Mouse (Mus musculus): ENCODE results near the gene Phlpp2. TPM values are rescaled to one million over a fixed set of nuclear protein-coding genes. Genes with fewer than 3 reads are reported as not detected.

Phlpp2 gene
- polyA plus RNA-seq, 1 experiment: 2.7 TPM

- H3K36me3 ChIP-seq (ENCODE audit: control insufficient read depth, insufficient read depth, low read length): no peaks in the 10 kb centered on the region
- WGBS: 96% methylated on average over 3 of the region's 3 CpGs
- TF ChIP-seq CTCF (IDR thresholded peaks at IDR 0.05; ENCODE audit: borderline replicate concordance, control insufficient read depth, extremely low read depth, insufficient read depth, low read length, poor library complexity): no peak
- no peak for TF ChIP-seq POLR2A (IDR thresholded peaks at IDR 0.05; ENCODE audit: control insufficient read depth, extremely low read depth, insufficient read depth, low read length, poor library complexity)
- no peaks in the 10 kb centered on the region for H3K27me3 ChIP-seq (ENCODE audit: control insufficient read depth, insufficient read depth, low read length)
- H3K4me1 ChIP-seq (replicated peaks; ENCODE audit: control insufficient read depth, insufficient read depth, low read length): no peaks in the 10 kb centered on the region
- H3K27ac ChIP-seq (ENCODE audit: control insufficient read depth, insufficient read depth, low read length): no peak overlapping the region
- no peak for DNase-seq
- no peak overlapping the region for H3K4me3 ChIP-seq (ENCODE audit: control insufficient read depth, insufficient read depth, low read length)
Observed at GRCm38 (mm10) chr8:109890794-109891585, 22.6 kb downstream of the Phlpp2 start.

GRCm38 (mm10) chr8:109894636-109895035 lies 26.3 kb downstream of the Phlpp2 start:
- TF ChIP-seq POLR2A (IDR thresholded peaks at IDR 0.05; ENCODE audit: control insufficient read depth, extremely low read depth, insufficient read depth, low read length, poor library complexity) (no peak), CTCF (IDR thresholded peaks at IDR 0.05; ENCODE audit: borderline replicate concordance, control insufficient read depth, extremely low read depth, insufficient read depth, low read length, poor library complexity) (no peak)
- no peak for DNase-seq
- Histone ChIP-seq H3K4me3 (ENCODE audit: control insufficient read depth, insufficient read depth, low read length) (no peak overlapping the region), H3K36me3 (ENCODE audit: control insufficient read depth, insufficient read depth, low read length) (no peaks in the 10 kb centered on the region), H3K27me3 (ENCODE audit: control insufficient read depth, insufficient read depth, low read length) (no peaks in the 10 kb centered on the region), H3K27ac (ENCODE audit: control insufficient read depth, insufficient read depth, low read length) (no peak overlapping the region), H3K4me1 (replicated peaks; ENCODE audit: control insufficient read depth, insufficient read depth, low read length) (no peaks in the 10 kb centered on the region)
- WGBS: 90% methylated on average over 1 of the region's 1 CpGs

- TF ChIP-seq POLR2A (IDR thresholded peaks at IDR 0.05; ENCODE audit: control insufficient read depth, extremely low read depth, insufficient read depth, low read length, poor library complexity) (no peak), CTCF (IDR thresholded peaks at IDR 0.05; ENCODE audit: borderline replicate concordance, control insufficient read depth, extremely low read depth, insufficient read depth, low read length, poor library complexity) (no peak)
- no peak overlapping the region for H3K27ac ChIP-seq (ENCODE audit: control insufficient read depth, insufficient read depth, low read length)
- H3K4me1 ChIP-seq (replicated peaks; ENCODE audit: control insufficient read depth, insufficient read depth, low read length): no peaks in the 10 kb centered on the region
- no peaks in the 10 kb centered on the region for H3K36me3 ChIP-seq (ENCODE audit: control insufficient read depth, insufficient read depth, low read length)
- 98% methylated on average over 12 of the region's 12 CpGs for WGBS
- H3K27me3 ChIP-seq (ENCODE audit: control insufficient read depth, insufficient read depth, low read length): no peaks in the 10 kb centered on the region
- no peak for DNase-seq
- no peak overlapping the region for H3K4me3 ChIP-seq (ENCODE audit: control insufficient read depth, insufficient read depth, low read length)
Observed at GRCm38 (mm10) chr8:109895355-109895754, 27.0 kb downstream of the Phlpp2 start.

GRCm38 (mm10) chr8:109902379-109902778 lies 34.0 kb downstream of the Phlpp2 start:
- no peak overlapping the region for H3K4me3 ChIP-seq (ENCODE audit: control insufficient read depth, insufficient read depth, low read length)
- no peak overlapping the region for H3K27ac ChIP-seq (ENCODE audit: control insufficient read depth, insufficient read depth, low read length)
- no peak for DNase-seq
- no peaks in the 10 kb centered on the region for H3K36me3 ChIP-seq (ENCODE audit: control insufficient read depth, insufficient read depth, low read length)
- peaks cover 2% of the 10 kb centered on the region for H3K4me1 ChIP-seq (replicated peaks; ENCODE audit: control insufficient read depth, insufficient read depth, low read length)
- TF ChIP-seq POLR2A (IDR thresholded peaks at IDR 0.05; ENCODE audit: control insufficient read depth, extremely low read depth, insufficient read depth, low read length, poor library complexity): no peak
- TF ChIP-seq CTCF (IDR thresholded peaks at IDR 0.05; ENCODE audit: borderline replicate concordance, control insufficient read depth, extremely low read depth, insufficient read depth, low read length, poor library complexity): no peak
- no peaks in the 10 kb centered on the region for H3K27me3 ChIP-seq (ENCODE audit: control insufficient read depth, insufficient read depth, low read length)

- Histone ChIP-seq H3K27ac (ENCODE audit: control insufficient read depth, insufficient read depth, low read length) (no peak overlapping the region), H3K27me3 (ENCODE audit: control insufficient read depth, insufficient read depth, low read length) (no peaks in the 10 kb centered on the region), H3K4me3 (ENCODE audit: control insufficient read depth, insufficient read depth, low read length) (no peak overlapping the region), H3K4me1 (replicated peaks; ENCODE audit: control insufficient read depth, insufficient read depth, low read length) (peaks cover 2% of the 10 kb centered on the region), H3K36me3 (ENCODE audit: control insufficient read depth, insufficient read depth, low read length) (no peaks in the 10 kb centered on the region)
- no peak for TF ChIP-seq POLR2A (IDR thresholded peaks at IDR 0.05; ENCODE audit: control insufficient read depth, extremely low read depth, insufficient read depth, low read length, poor library complexity)
- no peak for TF ChIP-seq CTCF (IDR thresholded peaks at IDR 0.05; ENCODE audit: borderline replicate concordance, control insufficient read depth, extremely low read depth, insufficient read depth, low read length, poor library complexity)
- no peak for DNase-seq
- WGBS: 75% methylated on average over 10 of the region's 10 CpGs
Observed at GRCm38 (mm10) chr8:109903909-109904469, 35.6 kb downstream of the Phlpp2 start.

GRCm38 (mm10) chr8:109904928-109905668 lies 36.8 kb downstream of the Phlpp2 start:
- no peaks in the 10 kb centered on the region for H3K36me3 ChIP-seq (ENCODE audit: control insufficient read depth, insufficient read depth, low read length)
- no peak for DNase-seq
- no peak for TF ChIP-seq POLR2A (IDR thresholded peaks at IDR 0.05; ENCODE audit: control insufficient read depth, extremely low read depth, insufficient read depth, low read length, poor library complexity)
- no peak for TF ChIP-seq CTCF (IDR thresholded peaks at IDR 0.05; ENCODE audit: borderline replicate concordance, control insufficient read depth, extremely low read depth, insufficient read depth, low read length, poor library complexity)
- H3K27me3 ChIP-seq (ENCODE audit: control insufficient read depth, insufficient read depth, low read length): no peaks in the 10 kb centered on the region
- 97% methylated on average over 1 of the region's 1 CpGs for WGBS
- no peak overlapping the region for H3K27ac ChIP-seq (ENCODE audit: control insufficient read depth, insufficient read depth, low read length)
- peaks cover 2% of the 10 kb centered on the region for H3K4me1 ChIP-seq (replicated peaks; ENCODE audit: control insufficient read depth, insufficient read depth, low read length)
- no peak overlapping the region for H3K4me3 ChIP-seq (ENCODE audit: control insufficient read depth, insufficient read depth, low read length)
